Mouse (Mus musculus): Measurements from ENCODE around the gene Gm10295.

DNA sequence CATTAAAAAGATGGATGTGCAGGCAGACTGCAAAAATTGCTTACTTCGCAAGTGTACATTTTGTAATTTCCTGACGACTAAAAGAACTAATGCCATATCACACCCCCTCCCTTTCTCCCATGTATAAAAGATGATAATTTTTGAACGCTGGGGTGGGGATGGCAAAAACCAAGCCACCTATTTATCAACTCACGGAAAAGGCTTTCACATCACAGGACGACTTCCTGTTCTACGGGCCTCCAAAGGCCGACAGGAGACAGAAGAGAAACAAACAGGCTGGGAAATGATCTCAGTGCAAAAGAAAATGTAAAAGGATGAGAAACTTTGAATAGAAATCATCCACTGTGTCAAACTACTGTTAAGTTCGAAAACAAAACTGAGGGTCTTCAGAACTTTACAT is 43.2 kb downstream of the Gm10295 start:
- no peak for TF ChIP-seq POLR2A (IDR thresholded peaks at IDR 0.05; ENCODE audit: control insufficient read depth, extremely low read depth, insufficient read depth, low read length, poor library complexity)
- no peak for TF ChIP-seq CTCF (IDR thresholded peaks at IDR 0.05; ENCODE audit: borderline replicate concordance, control insufficient read depth, extremely low read depth, insufficient read depth, low read length, poor library complexity)
